Mouse (Mus musculus): ENCODE results near the gene Zfp111. TPM values are rescaled to one million over a fixed set of nuclear protein-coding genes. Genes with fewer than 3 reads are reported as not detected.

Gene Zfp111
- total RNA-seq (2017) = 0.25 and 0.35 TPM in 2 replicates

GRCm38 (mm10) chr7:24211343-24211742 lies at the start of gene Zfp111:
Zfp111 (minus strand) TSS chr7:24211443.
- ATAC-seq (ENCODE audit: extremely low read depth, insufficient number of reproducible peaks, low FRiP score, poor library complexity, severe bottlenecking) = no peak

- ATAC-seq (ENCODE audit: extremely low read depth, insufficient number of reproducible peaks, low FRiP score, poor library complexity, severe bottlenecking) = no peak
These were observed 48.7 kb upstream of the Zfp111 start for GRCm38 (mm10) chr7:24260000-24260312.

DNA sequence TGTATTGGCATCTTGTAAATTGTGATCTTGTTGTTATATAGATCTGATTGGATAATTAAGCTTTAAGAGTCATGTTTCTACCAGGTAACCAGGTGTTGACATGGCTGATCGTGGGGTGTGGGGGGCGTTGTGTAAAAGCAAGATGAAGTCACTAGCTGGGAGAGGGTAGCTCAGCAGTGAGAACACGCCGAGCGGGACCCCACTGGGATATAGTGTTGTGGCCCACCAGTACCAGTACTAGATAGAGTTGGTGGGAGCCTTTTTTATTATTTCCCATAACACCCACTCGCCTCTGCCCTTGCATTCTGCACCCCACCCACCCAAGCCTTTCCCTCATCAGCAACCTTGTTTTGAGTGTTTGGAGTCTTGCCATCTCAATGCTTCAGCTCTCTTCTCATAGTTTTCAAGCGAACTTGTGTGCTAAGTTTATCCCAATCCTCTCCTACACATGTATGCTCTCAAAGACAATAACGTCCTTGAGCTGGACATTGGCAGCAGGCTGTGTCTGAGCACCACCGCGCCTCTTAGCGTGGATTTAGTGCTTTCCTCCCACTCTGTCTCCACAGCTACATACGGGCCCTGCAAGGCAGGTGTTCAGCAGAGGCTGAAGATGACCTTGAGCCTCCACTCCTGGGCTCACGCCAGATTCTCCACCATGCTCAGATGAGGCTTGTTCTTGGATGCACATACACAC lies 48.2 kb upstream of the Zfp111 start:
- ATAC-seq (ENCODE audit: extremely low read depth, insufficient number of reproducible peaks, low FRiP score, poor library complexity, severe bottlenecking) = no peak

DNA sequence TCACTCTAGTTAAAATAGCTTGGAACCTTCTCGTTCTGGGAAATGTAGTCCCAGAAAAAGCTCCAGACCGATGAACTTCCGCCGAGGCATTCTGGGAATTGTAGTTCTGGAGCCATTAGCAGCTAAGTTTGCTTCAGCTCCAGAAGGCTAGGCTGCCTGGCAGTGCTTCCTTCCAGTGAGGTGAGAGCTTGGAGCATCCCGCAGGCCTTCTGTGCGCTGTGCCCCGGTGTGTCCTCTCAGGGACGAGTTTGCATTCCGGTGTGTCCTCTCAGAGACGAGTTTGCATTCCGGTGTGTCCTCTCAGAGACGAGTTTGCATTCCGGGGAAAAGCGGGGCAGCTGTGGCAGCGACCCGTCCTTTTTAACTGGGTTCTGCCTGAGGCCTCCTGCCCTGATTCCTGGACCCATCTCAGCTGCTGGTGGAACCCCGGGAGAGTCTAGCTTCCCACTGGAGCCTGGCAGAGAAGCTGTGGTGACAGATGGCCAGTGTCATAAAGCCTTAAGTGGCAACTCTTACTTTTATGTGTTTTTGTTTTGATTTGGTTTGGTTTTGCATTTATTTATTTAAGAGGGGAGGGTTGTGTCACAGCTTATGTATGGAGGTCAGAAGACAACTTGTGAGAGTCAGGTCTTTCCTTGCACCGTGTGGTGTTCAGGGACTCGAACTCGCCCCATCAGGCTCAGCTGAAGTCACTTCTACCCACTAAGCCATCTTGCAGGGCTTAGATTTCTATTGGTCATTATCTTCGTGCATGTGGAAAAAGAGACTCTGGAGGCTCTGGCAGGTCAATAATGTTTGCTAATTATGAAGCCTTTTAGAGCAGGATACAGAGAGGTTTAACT lies 43.6 kb upstream of the Zfp111 start, which contains the start of gene Zfp108:
TSS of gene Zfp108 (plus strand) at position 162 of the 842 bp plus-strand sequence.
- ATAC-seq (ENCODE audit: extremely low read depth, insufficient number of reproducible peaks, low FRiP score, poor library complexity, severe bottlenecking) = no peak

- ATAC-seq (ENCODE audit: extremely low read depth, insufficient number of reproducible peaks, low FRiP score, poor library complexity, severe bottlenecking) = no peak
These were observed 42.8 kb upstream of the Zfp111 start for GRCm38 (mm10) chr7:24253779-24254615.

GRCm38 (mm10) chr7:24237040-24237791 lies 26.0 kb upstream of the Zfp111 start, which contains the start of gene Zfp109:
Zfp109 (minus strand) TSS chr7:24237560.
- ATAC-seq (ENCODE audit: extremely low read depth, insufficient number of reproducible peaks, low FRiP score, poor library complexity, severe bottlenecking) = no peak

DNA sequence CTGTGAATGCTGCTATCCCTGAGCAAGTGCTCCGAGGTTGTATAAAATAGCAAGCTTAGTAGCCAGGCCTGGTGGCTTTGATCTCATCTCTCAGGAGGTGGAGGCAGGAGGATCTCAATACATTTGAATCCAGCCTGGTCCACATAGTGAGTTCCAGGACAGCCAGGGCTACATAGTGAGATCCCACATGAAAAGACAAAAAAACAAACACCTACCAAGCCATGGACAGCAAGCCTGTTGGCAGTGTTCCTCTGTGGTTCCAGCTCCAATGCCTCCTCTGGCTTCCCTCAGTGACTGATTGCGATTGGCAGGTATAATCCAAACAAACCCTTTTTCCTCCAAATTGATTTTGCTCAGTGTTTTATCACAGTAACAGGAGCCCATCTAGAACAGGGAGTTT lies 947 bp downstream of the Zfp111 start:
- ATAC-seq (ENCODE audit: extremely low read depth, insufficient number of reproducible peaks, low FRiP score, poor library complexity, severe bottlenecking) = no peak

DNA sequence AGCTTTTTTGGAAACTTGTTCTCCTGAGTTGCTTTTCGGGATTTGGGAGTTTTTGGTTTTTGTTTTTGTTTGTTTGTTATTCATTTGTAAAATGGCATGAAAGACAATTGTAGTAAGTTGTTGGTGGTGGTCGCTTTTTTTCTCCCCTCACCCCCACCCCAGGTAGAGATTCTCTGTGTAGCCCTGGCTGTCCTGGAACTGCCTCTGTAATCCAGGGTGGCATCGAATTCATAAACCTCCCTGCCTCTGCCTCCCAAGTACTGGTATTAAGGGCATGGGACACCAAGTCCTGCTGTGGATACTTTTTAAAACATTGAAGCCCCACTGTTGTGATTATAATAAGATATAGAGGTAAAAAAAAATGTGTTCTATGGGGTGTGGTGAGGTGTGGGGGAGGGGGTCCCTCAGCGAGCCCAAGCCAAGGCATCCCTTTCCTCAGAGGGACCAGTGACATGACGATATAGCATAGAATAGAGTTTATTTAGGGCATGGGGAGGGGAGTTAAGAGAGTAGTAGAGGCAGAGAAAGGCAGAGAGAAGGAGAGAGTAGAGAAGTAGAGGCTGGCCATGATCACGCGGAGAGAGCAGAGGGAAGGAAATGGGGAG lies 2.9 kb downstream of the Zfp111 start:
- no peak for ATAC-seq (ENCODE audit: extremely low read depth, insufficient number of reproducible peaks, low FRiP score, poor library complexity, severe bottlenecking)

DNA sequence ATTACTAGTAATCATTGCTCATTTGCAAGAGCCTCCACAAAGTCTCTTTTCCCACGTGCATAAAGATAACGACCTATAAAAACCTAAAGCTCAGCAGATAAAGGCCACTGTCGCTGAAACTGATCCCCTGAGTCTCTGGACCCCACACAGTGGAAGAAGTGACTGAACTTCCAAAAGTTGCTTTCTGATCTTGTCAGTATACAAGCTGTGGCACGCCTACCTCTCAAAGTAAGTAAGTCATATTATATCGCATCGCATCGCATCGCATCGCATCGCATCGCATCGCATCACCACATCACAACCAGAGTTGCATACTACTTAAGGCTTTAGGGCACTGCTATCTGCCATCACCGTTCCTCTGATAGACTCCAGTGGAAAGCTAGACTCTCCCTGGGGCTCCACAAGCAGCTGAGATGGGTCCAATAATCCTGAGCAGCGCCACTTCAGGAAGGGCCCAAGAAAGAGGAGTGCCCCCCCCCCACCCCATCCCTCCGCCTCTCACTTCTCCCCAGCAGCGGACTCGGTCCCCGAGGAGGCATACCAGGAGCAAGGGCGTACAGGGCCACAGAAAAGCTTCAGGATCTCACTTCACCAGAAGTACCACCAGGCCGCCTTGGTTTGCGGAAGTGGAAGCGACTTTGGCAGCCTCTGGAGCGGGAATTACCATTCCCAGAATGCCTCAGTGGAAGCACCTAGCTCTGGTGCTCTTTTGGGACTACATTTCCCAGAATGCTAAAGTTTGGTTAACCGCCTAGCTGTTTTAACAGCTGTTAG lies 3.6 kb downstream of the Zfp111 start:
- no peak for ATAC-seq (ENCODE audit: extremely low read depth, insufficient number of reproducible peaks, low FRiP score, poor library complexity, severe bottlenecking)

GRCm38 (mm10) chr7:24196961-24197360 lies 14.3 kb downstream of the Zfp111 start:
- ATAC-seq (ENCODE audit: extremely low read depth, insufficient number of reproducible peaks, low FRiP score, poor library complexity, severe bottlenecking) = no peak

DNA sequence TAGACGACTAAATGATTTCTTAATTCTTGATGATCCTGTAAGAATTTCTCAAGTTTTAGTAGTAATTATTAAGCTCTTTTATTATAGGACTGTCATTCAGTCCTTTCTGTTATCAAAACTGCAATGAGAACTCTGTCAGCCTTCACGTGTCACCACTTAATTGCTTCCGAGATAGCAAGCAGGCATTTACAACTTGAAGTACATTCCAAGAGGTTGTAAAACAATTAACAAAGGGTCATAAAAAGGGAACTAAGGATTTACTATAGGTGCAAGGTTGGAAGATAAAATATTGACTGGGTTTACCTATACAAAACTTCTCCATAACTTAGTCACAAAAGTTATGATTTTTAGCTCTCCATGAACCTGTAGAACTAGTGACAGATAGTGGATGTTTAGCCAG lies 18.1 kb downstream of the Zfp111 start:
- ATAC-seq (ENCODE audit: extremely low read depth, insufficient number of reproducible peaks, low FRiP score, poor library complexity, severe bottlenecking) = no peak

- no peak for ATAC-seq (ENCODE audit: extremely low read depth, insufficient number of reproducible peaks, low FRiP score, poor library complexity, severe bottlenecking)
These were observed 19.9 kb downstream of the Zfp111 start for GRCm38 (mm10) chr7:24191361-24191760.

- ATAC-seq (ENCODE audit: extremely low read depth, insufficient number of reproducible peaks, low FRiP score, poor library complexity, severe bottlenecking) = no peak
These were observed 21.7 kb downstream of the Zfp111 start for GRCm38 (mm10) chr7:24189571-24189944.

- ATAC-seq (ENCODE audit: extremely low read depth, insufficient number of reproducible peaks, low FRiP score, poor library complexity, severe bottlenecking) = no peak
These were observed 22.2 kb downstream of the Zfp111 start for GRCm38 (mm10) chr7:24188901-24189570.

DNA sequence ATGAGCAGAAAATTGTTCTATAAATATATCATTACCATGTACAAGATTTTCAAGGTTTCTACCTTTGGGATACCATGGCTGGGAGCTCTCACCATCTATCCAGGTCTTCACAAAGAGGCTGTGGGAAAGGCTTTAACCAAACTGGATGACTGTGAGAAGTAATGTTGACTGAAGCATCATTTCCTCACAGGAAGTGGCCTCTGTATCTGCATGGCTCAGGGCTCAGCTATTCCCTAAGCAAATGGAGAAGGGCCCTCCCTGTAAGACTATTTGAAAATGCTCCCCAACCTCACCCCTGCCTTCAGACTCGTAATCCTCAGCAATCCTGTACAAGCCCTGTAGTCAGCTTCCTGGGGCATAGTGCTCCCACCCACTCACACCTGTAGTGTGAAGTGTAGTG lies 23.6 kb downstream of the Zfp111 start:
- ATAC-seq (ENCODE audit: extremely low read depth, insufficient number of reproducible peaks, low FRiP score, poor library complexity, severe bottlenecking) = no peak

DNA sequence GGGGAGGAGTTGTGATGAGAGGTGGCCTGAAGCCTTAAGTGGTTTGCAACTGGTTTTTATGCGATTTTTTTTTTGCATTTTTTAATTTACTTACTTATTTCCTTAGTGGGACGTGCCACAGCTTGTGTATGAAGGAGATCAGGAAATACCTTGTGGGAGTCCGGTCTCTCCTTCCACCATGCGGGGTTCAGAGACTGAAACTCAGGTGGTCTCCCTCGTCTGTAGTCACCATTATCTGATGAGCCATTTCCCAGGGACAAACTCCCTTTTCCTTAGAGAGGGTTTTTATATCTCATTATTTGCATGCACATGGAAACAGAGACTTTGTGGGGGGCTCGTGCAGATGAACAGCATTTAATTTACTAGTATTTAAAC lies 35.9 kb downstream of the Zfp111 start:
- ATAC-seq (ENCODE audit: extremely low read depth, insufficient number of reproducible peaks, low FRiP score, poor library complexity, severe bottlenecking) = no peak

GRCm38 (mm10) chr7:24174618-24175336 lies 36.5 kb downstream of the Zfp111 start, which contains the start of gene Zfp114:
Zfp114 (plus strand) TSS chr7:24175060.
- 0 out of 2 replicates have a peak, but pooled peaks have one; percentile 6 for ATAC-seq (ENCODE audit: extremely low read depth, insufficient number of reproducible peaks, low FRiP score, poor library complexity, severe bottlenecking)

Measured in neutrophil, adult 5-6 weeks (primary cell).